Mouse (Mus musculus) MEL (cell line): ENCODE measurements around the gene Ttyh2.

Experiments used
- CTCF ChIP-seq, 3 experiments: IDR thresholded peaks in 2 of 3; conservative IDR thresholded peaks in 1 of 3; 2 replicates each; pipeline ENCODE4 v1.5.1; 2011 to 2012; ENCODE audit warnings: low read length in 3 of 3, low read depth in 2 of 3, mild to moderate bottlenecking in 2 of 3, improper control_type of control experiment in 1 of 3, inconsistent platforms in 1 of 3, mixed read lengths in 1 of 3, moderate library complexity in 1 of 3; ENCODE audit not compliant: control insufficient read depth in 1 of 3, insufficient read depth in 1 of 3, poor library complexity in 1 of 3, severe bottlenecking in 1 of 3
- ELF1 ChIP-seq: IDR thresholded peaks from 2 replicates; pipeline ENCODE4 v1.6.1; 2014; ENCODE audit warnings: low read depth, mild to moderate bottlenecking, inconsistent platforms, low read length, improper control_type of control experiment, moderate library complexity
- EP300 ChIP-seq, 2 experiments: IDR thresholded peaks; 2 replicates each; pipeline ENCODE4 v1.6.1; 2011; ENCODE audit warnings: improper control_type of control experiment in 2 of 2, low read length in 2 of 2, low read depth in 1 of 2, mild to moderate bottlenecking in 1 of 2
- GATA1 ChIP-seq: IDR thresholded peaks from 2 replicates; pipeline ENCODE4 v1.6.1; 2011; ENCODE audit warnings: low read depth, low read length, improper control_type of control experiment
- MEF2A ChIP-seq: IDR thresholded peaks from 2 replicates; pipeline ENCODE4 v1.6.1; 2014; ENCODE audit warnings: low read depth, mild to moderate bottlenecking, inconsistent platforms, low read length, improper control_type of control experiment; ENCODE audit not compliant: poor library complexity, insufficient replicate concordance, severe bottlenecking; ENCODE audit errors: extremely low read depth
- MYB ChIP-seq: IDR thresholded peaks from 2 replicates; pipeline ENCODE4 v1.6.1; 2011; ENCODE audit warnings: mild to moderate bottlenecking, low read depth, low read length, improper control_type of control experiment
- POLR2A ChIP-seq, 2 experiments: IDR thresholded peaks; 2 replicates each; pipeline ENCODE4 v1.6.1; 2011 to 2012; ENCODE audit warnings: low read length in 2 of 2, mild to moderate bottlenecking in 2 of 2, control low read depth in 1 of 2, improper control_type of control experiment in 1 of 2, low read depth in 1 of 2, moderate library complexity in 1 of 2; ENCODE audit not compliant: control insufficient read depth in 1 of 2, insufficient read depth in 1 of 2, poor library complexity in 1 of 2
- RAD21 ChIP-seq: IDR thresholded peaks from 2 replicates; pipeline ENCODE4 v1.6.1; 2011; ENCODE audit warnings: mild to moderate bottlenecking, low read depth, low read length, improper control_type of control experiment
- RCOR1 ChIP-seq: IDR thresholded peaks from 2 replicates; pipeline ENCODE4 v1.6.1; 2012; ENCODE audit warnings: low read depth, mild to moderate bottlenecking, inconsistent platforms, low read length, improper control_type of control experiment
- USF1 ChIP-seq: IDR thresholded peaks from 2 replicates; pipeline ENCODE4 v1.6.1; 2014; ENCODE audit warnings: low read depth, mild to moderate bottlenecking, inconsistent platforms, low read length, improper control_type of control experiment, moderate library complexity
- USF2 ChIP-seq, 2 experiments: IDR thresholded peaks; 2 replicates each; pipeline ENCODE4 v1.6.1; 2011 to 2012; ENCODE audit warnings: improper control_type of control experiment in 2 of 2, low read length in 2 of 2, borderline replicate concordance in 1 of 2, inconsistent platforms in 1 of 2, low read depth in 1 of 2, mild to moderate bottlenecking in 1 of 2; ENCODE audit not compliant: insufficient read depth in 1 of 2

DNA sequence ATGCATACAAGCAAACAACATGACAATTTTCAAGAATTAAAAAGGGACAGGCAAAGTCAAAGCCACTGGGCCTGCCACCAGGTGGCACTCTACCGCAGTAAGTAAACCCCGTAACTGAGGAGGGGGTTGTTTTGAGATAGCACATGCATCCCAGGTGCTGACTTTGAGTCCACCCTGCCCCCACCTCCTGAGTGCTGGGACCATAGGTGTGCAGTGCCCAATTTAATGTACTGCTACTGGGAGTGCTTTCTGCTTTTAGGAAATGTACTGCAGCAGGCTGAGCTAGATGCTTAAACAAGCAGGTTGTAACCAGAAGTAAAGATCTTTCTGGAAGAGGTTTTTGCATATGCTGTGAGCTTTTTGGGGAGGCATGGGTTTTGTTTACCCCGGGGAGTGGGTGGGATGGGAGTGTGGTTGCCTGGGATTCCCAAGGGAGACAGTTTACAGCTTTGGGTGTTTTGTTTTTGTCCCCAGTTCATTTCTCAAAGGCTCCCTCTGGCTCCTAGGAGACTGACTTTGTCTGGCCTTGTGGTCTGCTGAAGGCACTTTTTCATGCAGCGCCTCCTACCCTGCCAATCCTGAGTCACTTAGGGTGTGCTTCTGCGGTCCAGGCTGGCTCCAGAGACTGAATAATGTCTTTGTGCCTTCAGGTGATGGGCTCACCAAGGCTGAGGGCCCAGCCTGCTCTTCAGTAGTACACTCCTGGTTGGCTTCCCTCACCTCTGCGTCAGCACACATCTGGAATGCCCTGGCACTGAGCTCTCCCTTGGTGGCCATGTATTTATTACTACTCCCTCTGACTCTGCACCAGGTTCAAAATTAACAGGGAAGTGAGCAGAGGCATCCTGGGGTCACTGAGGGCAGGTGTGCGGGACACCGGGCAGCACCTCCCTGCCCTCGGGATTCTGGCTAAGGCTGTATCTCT lies 2.2 kb upstream of the Ttyh2 start:
- TF ChIP-seq POLR2A (IDR thresholded peaks at IDR 0.05; ENCODE audit: control insufficient read depth in 1 of 2, insufficient read depth in 1 of 2, low read depth in 1 of 2, low read length in 2 of 2, poor library complexity in 1 of 2) (peak; percentile 42 to 79; a peak in 3 of 4 replicates), ELF1 (no peak), CTCF (IDR thresholded peaks at IDR 0.05 in 2 of 3, conservative IDR thresholded peaks at IDR 0.05 in 1 of 3; ENCODE audit: control insufficient read depth in 1 of 3, insufficient read depth in 1 of 3, low read depth in 2 of 3, low read length in 3 of 3, poor library complexity in 1 of 3, severe bottlenecking in 1 of 3) (peak; percentile 54 to 74 (median 58)), MEF2A (no peak), RCOR1 (0 out of 2 replicates have a peak, but pooled peaks have one; percentile 11), MYB (no peak), EP300 (IDR thresholded peaks at IDR 0.05; ENCODE audit: low read depth in 1 of 2, low read length in 2 of 2) (no peak), USF1 (no peak), GATA1 (no peak), RAD21 (no peak), USF2 (IDR thresholded peaks at IDR 0.05; ENCODE audit: borderline replicate concordance in 1 of 2, insufficient read depth in 1 of 2, low read depth in 1 of 2, low read length in 2 of 2) (no peak)
